Mouse (Mus musculus): ENCODE measurements around the gene Slc25a51.

The Slc25a51 gene

DNA sequence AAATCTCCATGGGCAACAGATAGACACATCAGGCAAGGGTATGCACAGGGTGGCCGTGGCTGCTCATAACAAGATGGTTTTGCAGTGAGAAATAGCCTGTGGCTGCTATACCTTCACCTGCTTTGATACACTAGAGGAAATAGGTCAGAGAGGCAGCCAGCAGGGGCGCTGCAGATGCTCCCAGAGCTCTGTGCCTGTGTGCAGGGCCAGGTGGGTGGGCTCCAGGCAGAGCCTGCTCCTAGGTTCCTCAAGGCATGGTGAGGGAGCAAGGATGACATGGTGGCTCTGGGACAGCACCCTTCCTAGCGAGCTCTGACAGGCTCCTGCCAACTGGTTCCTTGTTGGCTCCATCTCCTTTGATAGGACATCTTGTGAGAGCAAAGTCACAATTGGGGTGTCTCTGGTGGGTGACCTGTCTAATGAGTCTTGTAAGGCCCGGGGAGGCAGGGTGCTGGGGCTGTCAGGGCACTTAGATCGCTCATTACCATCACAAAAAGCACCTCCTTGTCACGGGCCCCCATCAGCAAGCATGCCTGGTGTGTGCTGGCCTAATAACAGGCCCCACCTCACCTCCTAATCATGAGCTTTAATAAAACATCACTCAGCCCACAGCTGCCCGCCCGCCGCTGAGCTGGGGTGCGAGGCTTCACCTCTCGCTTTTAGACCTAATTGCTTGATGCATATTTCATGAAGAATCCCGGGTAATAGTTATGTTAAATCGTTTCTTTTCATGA lies 18.3 kb upstream of the Slc25a51 start:
- DNase-seq (ENCODE audit: low spot score in 2 of 2), result no peak

GRCm38 (mm10) chr4:45423406-45423805 lies 14.8 kb upstream of the Slc25a51 start:
- no peak for DNase-seq (ENCODE audit: low spot score in 2 of 2)

DNA sequence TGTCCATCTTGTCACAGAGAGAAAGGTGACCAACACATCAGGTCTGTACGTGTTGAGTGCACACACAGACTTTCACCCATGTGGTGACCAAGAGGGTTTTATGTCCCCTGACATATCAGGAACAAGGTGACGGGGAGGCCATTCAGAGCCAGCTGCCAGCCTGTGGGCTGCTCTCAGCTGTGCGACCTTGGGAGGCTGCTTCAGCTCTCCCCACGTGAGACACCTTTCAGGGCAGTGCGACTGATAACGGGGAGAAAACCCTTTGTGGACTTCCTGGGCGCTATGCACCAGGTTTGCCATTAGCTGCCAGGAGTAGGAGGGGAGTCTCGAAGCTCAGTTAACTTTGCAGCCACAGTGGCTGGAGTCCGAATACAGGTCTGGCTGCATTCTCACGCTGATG lies 14.1 kb upstream of the Slc25a51 start:
- no peak for DNase-seq (ENCODE audit: low spot score in 2 of 2)

GRCm38 (mm10) chr4:45421519-45422260 lies 13.1 kb upstream of the Slc25a51 start:
- no peak for DNase-seq (ENCODE audit: low spot score in 2 of 2)

DNA sequence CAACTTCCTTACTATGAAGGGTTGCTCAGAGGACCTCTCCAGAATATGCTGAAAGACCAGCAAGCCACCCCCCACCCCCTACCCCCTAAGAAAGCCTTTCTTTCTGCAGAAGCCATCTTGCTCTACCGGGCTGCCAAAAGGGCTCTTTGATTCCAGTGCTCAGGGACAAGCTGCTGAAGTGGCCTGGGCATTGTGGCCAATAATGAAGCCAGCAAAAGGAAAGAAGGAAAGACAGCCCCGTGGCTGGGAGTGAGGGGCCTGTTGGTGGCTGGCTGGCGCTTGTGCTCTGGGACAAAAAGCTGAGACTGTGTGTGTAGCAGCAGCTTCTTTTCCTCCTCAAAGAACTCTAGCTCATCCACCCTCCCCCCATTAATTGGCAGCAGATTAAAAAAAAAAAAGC lies 12.2 kb upstream of the Slc25a51 start:
- DNase-seq (ENCODE audit: low spot score in 2 of 2), result no peak

GRCm38 (mm10) chr4:45419051-45419450 lies 10.5 kb upstream of the Slc25a51 start:
- no peak for DNase-seq (ENCODE audit: low spot score in 2 of 2)

DNA sequence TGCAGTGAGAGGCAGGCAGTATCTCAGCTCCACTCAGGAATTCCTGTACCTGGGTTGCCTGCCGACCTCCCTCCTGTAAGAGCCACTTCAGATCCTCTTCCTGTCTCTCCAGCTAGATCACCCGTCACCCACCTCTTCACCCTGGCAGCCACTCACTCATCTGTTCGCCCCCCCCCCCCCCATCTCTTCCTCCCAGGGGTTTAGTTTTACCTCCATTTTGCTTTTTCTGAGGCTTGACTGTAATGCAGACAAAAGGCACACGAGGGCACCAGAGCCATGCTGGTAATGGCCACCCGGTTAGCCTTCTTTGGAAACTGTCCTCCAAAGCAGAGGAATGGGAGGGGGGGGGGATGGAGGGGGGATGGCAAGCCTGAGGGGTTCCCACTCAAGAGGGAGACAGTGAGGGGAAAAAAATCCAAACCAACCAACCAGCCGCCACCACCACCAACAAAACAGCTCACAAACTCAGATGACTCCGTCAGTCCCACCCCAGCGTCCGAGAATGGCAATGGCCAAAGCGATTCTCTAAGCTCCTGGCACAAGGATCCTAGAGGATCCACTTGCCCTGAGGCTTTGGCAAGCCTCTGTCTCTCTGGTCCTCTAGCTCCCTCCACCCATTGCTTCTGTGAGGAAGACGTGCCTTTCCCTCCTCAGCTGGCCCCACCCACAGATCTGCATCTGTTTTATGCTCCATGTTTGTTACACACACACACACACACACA lies 9.8 kb upstream of the Slc25a51 start:
- peak in 1 of 2 experiments; percentile 39 for DNase-seq (ENCODE audit: low spot score in 2 of 2)

DNA sequence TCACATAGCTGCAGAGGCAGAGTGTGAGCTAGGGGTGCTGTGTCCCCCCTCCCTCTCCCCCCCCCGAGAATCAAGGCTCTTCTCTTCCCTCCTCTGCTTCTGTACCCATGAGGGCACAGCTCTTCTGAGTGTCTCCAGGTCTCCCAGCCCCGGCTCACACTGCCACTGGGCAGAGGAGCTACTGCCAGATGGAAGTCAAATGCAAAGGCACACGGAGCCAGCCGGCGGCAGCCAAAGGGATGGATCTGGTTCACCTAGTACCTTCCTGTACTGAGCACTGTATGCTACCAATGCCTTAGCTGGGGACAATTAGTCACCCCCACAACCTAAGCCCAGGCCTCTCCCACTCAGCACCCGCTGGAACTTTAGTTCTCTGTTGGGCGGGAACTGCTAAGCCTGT lies 7.7 kb upstream of the Slc25a51 start:
- no peak for DNase-seq (ENCODE audit: low spot score in 2 of 2)

GRCm38 (mm10) chr4:45413674-45414338 lies 5.2 kb upstream of the Slc25a51 start:
- no peak for DNase-seq (ENCODE audit: low spot score in 2 of 2)

DNA sequence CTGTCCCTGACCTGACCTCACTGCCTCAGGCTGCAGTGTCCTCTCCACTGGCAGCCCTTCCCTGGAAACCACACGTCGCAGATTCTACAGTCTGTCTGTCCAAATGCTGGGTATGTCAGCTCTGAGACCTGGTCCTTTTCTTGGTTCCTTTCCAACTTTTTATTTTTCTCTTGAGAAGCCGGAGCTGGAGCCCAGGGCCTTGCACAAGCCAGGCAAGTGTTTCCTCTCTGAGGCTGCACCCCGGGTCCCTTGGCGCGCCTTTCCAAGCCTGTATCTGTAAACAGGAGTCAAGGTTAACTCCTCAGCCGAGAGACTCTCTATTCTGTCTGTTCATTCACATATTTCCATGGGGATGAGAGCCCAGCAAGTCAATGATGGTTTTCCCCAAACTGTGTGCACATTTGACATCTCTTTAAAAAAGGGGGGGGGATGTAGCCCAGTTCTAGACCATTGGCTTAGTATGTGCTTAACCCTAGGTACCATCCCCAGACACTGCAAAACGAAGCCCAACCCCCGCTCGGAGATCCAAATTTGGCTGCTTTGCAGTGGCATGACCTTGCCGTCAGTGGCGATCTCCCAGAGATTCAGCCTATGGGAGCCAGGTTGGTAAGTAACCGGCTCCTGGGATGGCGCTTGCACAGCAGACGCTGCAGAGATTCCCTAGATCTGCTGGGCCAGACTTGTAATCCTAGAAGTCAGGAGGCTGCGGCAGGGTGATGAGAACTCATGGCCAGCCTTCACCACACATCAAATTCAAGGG lies 4.0 kb upstream of the Slc25a51 start:
- no peak for DNase-seq (ENCODE audit: low spot score in 2 of 2)

DNA sequence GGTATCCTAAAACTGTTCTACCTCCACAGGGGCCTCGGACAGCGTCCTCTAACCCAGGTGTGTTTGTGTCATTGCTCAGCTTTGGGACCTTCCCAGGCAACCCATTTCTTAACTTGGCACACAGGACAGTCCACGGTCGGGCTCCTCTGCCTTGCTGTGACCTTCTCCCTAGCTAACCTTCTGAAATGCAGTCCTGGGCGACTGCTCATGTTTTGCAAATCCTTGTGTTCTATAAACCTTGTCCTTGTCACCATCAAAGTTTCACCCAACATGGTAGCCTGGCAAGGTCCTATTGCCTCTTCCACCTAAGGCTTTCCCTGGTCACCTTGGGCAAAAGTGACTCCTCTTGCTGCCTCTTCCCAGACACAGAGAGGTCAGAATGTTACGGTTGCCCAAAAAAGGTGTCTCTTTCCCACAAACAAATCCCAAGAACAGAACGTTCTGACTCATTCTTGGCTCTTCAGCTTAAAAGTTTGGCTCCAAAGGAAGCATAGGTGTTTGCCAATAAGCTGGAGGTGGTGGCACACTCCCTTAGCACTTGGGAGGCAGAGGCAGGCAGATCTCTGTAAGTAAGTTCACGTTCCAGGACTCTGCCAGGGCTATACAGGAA lies 2.7 kb upstream of the Slc25a51 start:
- DNase-seq (ENCODE audit: low spot score in 2 of 2), result no peak

- peak in 1 of 2 experiments; percentile 33 for DNase-seq (ENCODE audit: low spot score in 2 of 2)
These were observed 704 bp upstream of the Slc25a51 start for GRCm38 (mm10) chr4:45409270-45409669.

DNA sequence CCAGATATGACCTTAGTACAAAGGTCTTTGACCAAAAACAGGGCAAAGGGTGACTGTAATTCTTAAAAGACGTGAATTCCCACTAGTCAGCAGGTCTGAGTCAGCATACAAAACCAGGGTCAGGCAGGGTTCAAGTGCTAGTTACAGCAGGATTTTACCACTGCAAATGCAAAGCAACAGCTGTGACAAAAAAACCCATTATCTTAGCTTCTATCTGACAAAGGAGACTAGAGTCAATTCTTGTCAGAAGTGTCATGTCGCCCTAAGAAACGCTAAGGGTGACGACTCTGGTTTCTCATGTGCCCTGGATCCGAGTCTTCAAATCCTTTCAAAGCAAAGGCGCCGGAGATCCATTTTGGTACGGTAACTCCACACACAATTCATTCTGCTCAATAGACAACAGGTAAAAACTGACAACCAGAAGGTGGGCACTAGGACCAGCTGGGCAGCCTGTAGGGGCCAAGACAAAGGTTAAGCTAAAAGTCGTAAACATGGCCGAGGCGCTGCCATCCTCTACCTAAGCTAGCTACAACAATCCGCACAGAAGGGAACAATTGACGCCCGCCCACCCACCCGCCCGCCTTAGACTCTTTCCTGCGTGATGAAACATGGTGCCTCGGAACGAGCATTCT lies 747 bp downstream of the Slc25a51 start:
- DNase-seq (ENCODE audit: low spot score in 2 of 2), result no peak

GRCm38 (mm10) chr4:45407001-45407702 lies 1.4 kb downstream of the Slc25a51 start:
- DNase-seq (ENCODE audit: low spot score in 2 of 2), result no peak

DNA sequence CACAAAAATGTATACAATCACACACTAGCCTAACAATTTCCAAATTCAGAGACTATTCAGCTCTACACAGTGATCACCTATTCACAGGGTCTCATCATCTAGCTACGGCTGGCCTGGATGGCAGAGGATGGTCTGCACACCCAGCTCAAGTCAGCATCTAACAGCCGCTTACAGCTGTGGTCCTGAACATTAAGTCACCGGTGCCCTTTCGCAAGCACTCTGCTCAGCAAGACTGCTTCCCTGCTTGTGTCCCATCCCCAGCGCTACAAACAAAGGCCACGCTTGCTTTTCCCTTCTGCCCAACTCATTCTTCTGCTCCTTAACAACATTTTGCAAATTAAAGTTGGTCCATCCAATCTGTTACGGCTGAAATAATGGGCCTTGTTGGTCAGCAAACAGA lies 2.2 kb downstream of the Slc25a51 start:
- no peak for DNase-seq (ENCODE audit: low spot score in 2 of 2)

DNA sequence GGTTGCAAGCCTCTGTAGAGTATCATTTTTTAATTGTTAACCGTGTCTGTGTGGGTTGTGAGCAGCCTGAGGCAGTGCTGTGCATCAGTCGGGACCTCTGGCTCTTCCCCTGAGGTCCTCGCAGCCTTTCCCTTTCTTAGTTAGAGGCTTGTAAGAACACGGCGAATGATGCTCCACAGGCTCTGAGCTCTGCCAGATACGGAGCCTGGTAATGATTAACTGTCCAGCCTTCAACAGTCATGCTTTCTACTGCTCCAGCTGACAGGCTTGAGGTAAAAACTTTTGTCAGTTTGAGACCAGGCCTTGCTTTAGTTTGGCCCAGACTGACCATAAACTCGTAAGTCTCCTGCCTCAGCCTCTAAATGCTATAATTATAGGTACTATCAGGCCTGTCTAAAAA lies 3.3 kb downstream of the Slc25a51 start:
- DNase-seq (ENCODE audit: low spot score in 2 of 2), result no peak

GRCm38 (mm10) chr4:45404086-45404485 lies 4.5 kb downstream of the Slc25a51 start:
- no peak for DNase-seq (ENCODE audit: low spot score in 2 of 2)

- no peak for DNase-seq (ENCODE audit: low spot score in 2 of 2)
These were observed 5.1 kb downstream of the Slc25a51 start for GRCm38 (mm10) chr4:45403499-45403878.

GRCm38 (mm10) chr4:45402878-45403498 lies 5.6 kb downstream of the Slc25a51 start:
- DNase-seq (ENCODE audit: low spot score in 2 of 2), result no peak

Measured in frontal cortex, postnatal 14 days (tissue).